Mouse (Mus musculus): ENCODE data around the gene Cd2. TPM values are rescaled to one million over a fixed set of nuclear protein-coding genes. Genes with fewer than 3 reads are reported as not detected.

Gene Cd2
- polyA plus RNA-seq, 1 experiment from 2014 or later = 0.31 TPM

GRCm38 (mm10) chr3:101268361-101268760 is 19.4 kb downstream of the Cd2 start:
- Histone ChIP-seq H3K27ac (no peak overlapping the region), H3K4me2 (no peak overlapping the region), H3K36me3 (no peaks in the 10 kb centered on the region), H3K9me3 (replicated peaks) (no peaks in the 10 kb centered on the region), H3K4me1 (replicated peaks) (no peaks in the 10 kb centered on the region), H3K9ac (no peak overlapping the region), H3K27me3 (no peaks in the 10 kb centered on the region), H3K4me3 (no peak overlapping the region)
- 85% methylated on average over 7 of the region's 7 CpGs for WGBS
- ATAC-seq (replicated peaks; ENCODE audit: insufficient number of reproducible peaks, insufficient read depth, low FRiP score, low read depth) = no peak

GRCm38 (mm10) chr3:101265561-101266091 is 22.1 kb downstream of the Cd2 start:
- H3K4me3 ChIP-seq = no peak overlapping the region
- H3K27me3 ChIP-seq = no peaks in the 10 kb centered on the region
- no peak overlapping the region for H3K9ac ChIP-seq
- no peak for ATAC-seq (replicated peaks; ENCODE audit: insufficient number of reproducible peaks, insufficient read depth, low FRiP score, low read depth)
- WGBS = 60% methylated on average over 3 of the region's 3 CpGs
- H3K27ac ChIP-seq = no peak overlapping the region
- H3K36me3 ChIP-seq = no peaks in the 10 kb centered on the region
- no peaks in the 10 kb centered on the region for H3K4me1 ChIP-seq (replicated peaks)
- H3K9me3 ChIP-seq (replicated peaks) = no peaks in the 10 kb centered on the region
- H3K4me2 ChIP-seq = no peak overlapping the region

GRCm38 (mm10) chr3:101258976-101259375 is 28.8 kb downstream of the Cd2 start:
- Histone ChIP-seq H3K36me3 (no peaks in the 10 kb centered on the region), H3K9ac (no peak overlapping the region), H3K4me1 (replicated peaks) (no peaks in the 10 kb centered on the region), H3K4me2 (no peak overlapping the region), H3K4me3 (no peak overlapping the region), H3K27ac (no peak overlapping the region), H3K9me3 (replicated peaks) (peaks cover 3% of the 10 kb centered on the region; the same call in 1 of the 2 replicates), H3K27me3 (no peaks in the 10 kb centered on the region)
- 46% methylated on average over 2 of the region's 2 CpGs for WGBS
- no peak for ATAC-seq (replicated peaks; ENCODE audit: insufficient number of reproducible peaks, insufficient read depth, low FRiP score, low read depth)

GRCm38 (mm10) chr3:101256090-101256489 is 31.6 kb downstream of the Cd2 start:
- Histone ChIP-seq H3K9ac (no peak overlapping the region), H3K4me1 (replicated peaks) (no peaks in the 10 kb centered on the region), H3K27ac (no peak overlapping the region), H3K4me2 (no peak overlapping the region), H3K4me3 (no peak overlapping the region), H3K36me3 (no peaks in the 10 kb centered on the region), H3K27me3 (no peaks in the 10 kb centered on the region), H3K9me3 (replicated peaks) (peaks cover 3% of the 10 kb centered on the region; the same call in 1 of the 2 replicates)
- no peak for ATAC-seq (replicated peaks; ENCODE audit: insufficient number of reproducible peaks, insufficient read depth, low FRiP score, low read depth)
- 76% methylated on average over 8 of the region's 8 CpGs for WGBS

- H3K27ac ChIP-seq = no peak overlapping the region
- H3K4me2 ChIP-seq = no peak overlapping the region
- no peak overlapping the region for H3K9ac ChIP-seq
- no peak overlapping the region for H3K4me3 ChIP-seq
- 70% methylated on average over 8 of the region's 8 CpGs for WGBS
- no peaks in the 10 kb centered on the region for H3K27me3 ChIP-seq
- H3K4me1 ChIP-seq (replicated peaks) = no peaks in the 10 kb centered on the region
- ATAC-seq (replicated peaks; ENCODE audit: insufficient number of reproducible peaks, insufficient read depth, low FRiP score, low read depth) = no peak
- H3K36me3 ChIP-seq = no peaks in the 10 kb centered on the region
- 0 out of 2 replicates have a peak, but pooled peaks cover 3% of the 10 kb centered on the region for H3K9me3 ChIP-seq (replicated peaks)
Measured at GRCm38 (mm10) chr3:101252141-101252540, 35.6 kb downstream of the Cd2 start.

- Histone ChIP-seq H3K27ac (no peak overlapping the region), H3K4me2 (no peak overlapping the region), H3K4me1 (replicated peaks) (no peaks in the 10 kb centered on the region), H3K36me3 (no peaks in the 10 kb centered on the region), H3K4me3 (no peak overlapping the region), H3K27me3 (no peaks in the 10 kb centered on the region), H3K9me3 (replicated peaks) (no peaks in the 10 kb centered on the region), H3K9ac (no peak overlapping the region)
- no peak for ATAC-seq (replicated peaks; ENCODE audit: insufficient number of reproducible peaks, insufficient read depth, low FRiP score, low read depth)
- WGBS = 88% methylated on average over 6 of the region's 6 CpGs
Measured at GRCm38 (mm10) chr3:101249846-101250245, 37.9 kb downstream of the Cd2 start.

GRCm38 (mm10) chr3:101245212-101245611 is 42.5 kb downstream of the Cd2 start:
- 73% methylated on average over 3 of the region's 3 CpGs for WGBS
- H3K4me3 ChIP-seq = no peak overlapping the region
- no peaks in the 10 kb centered on the region for H3K27me3 ChIP-seq
- H3K4me2 ChIP-seq = no peak overlapping the region
- no peaks in the 10 kb centered on the region for H3K4me1 ChIP-seq (replicated peaks)
- no peaks in the 10 kb centered on the region for H3K36me3 ChIP-seq
- H3K9ac ChIP-seq = no peak overlapping the region
- no peak overlapping the region for H3K27ac ChIP-seq
- no peak for ATAC-seq (replicated peaks; ENCODE audit: insufficient number of reproducible peaks, insufficient read depth, low FRiP score, low read depth)
- no peaks in the 10 kb centered on the region for H3K9me3 ChIP-seq (replicated peaks)

GRCm38 (mm10) chr3:101243002-101243401 is 44.7 kb downstream of the Cd2 start:
- Histone ChIP-seq H3K4me1 (replicated peaks) (no peaks in the 10 kb centered on the region), H3K27ac (no peak overlapping the region), H3K9ac (no peak overlapping the region), H3K27me3 (no peaks in the 10 kb centered on the region), H3K4me2 (no peak overlapping the region), H3K4me3 (no peak overlapping the region), H3K36me3 (no peaks in the 10 kb centered on the region), H3K9me3 (replicated peaks) (no peaks in the 10 kb centered on the region)
- 85% methylated on average over 2 of the region's 2 CpGs for WGBS
- ATAC-seq (replicated peaks; ENCODE audit: insufficient number of reproducible peaks, insufficient read depth, low FRiP score, low read depth) = no peak

- Histone ChIP-seq H3K36me3 (no peaks in the 10 kb centered on the region), H3K4me1 (replicated peaks) (no peaks in the 10 kb centered on the region), H3K27ac (no peak overlapping the region), H3K4me2 (no peak overlapping the region), H3K9ac (no peak overlapping the region), H3K4me3 (no peak overlapping the region), H3K9me3 (replicated peaks) (no peaks in the 10 kb centered on the region), H3K27me3 (no peaks in the 10 kb centered on the region)
- ATAC-seq (replicated peaks; ENCODE audit: insufficient number of reproducible peaks, insufficient read depth, low FRiP score, low read depth) = no peak
- WGBS = 63% methylated on average over 3 of the region's 3 CpGs
Measured at GRCm38 (mm10) chr3:101241866-101242265, 45.9 kb downstream of the Cd2 start.

GRCm38 (mm10) chr3:101240859-101241258 is 46.9 kb downstream of the Cd2 start:
- H3K27ac ChIP-seq = no peak overlapping the region
- ATAC-seq (replicated peaks; ENCODE audit: insufficient number of reproducible peaks, insufficient read depth, low FRiP score, low read depth) = no peak
- H3K9me3 ChIP-seq (replicated peaks) = no peaks in the 10 kb centered on the region
- WGBS = 73% methylated on average over 9 of the region's 9 CpGs
- H3K9ac ChIP-seq = no peak overlapping the region
- no peaks in the 10 kb centered on the region for H3K36me3 ChIP-seq
- H3K4me3 ChIP-seq = no peak overlapping the region
- no peaks in the 10 kb centered on the region for H3K4me1 ChIP-seq (replicated peaks)
- H3K4me2 ChIP-seq = no peak overlapping the region
- H3K27me3 ChIP-seq = no peaks in the 10 kb centered on the region

GRCm38 (mm10) chr3:101239236-101239635 is 48.5 kb downstream of the Cd2 start:
- 85% methylated on average over 4 of the region's 4 CpGs for WGBS
- H3K4me3 ChIP-seq = no peak overlapping the region
- no peak overlapping the region for H3K4me2 ChIP-seq
- H3K27ac ChIP-seq = no peak overlapping the region
- no peaks in the 10 kb centered on the region for H3K27me3 ChIP-seq
- ATAC-seq (replicated peaks; ENCODE audit: insufficient number of reproducible peaks, insufficient read depth, low FRiP score, low read depth) = no peak
- no peaks in the 10 kb centered on the region for H3K36me3 ChIP-seq
- H3K9me3 ChIP-seq (replicated peaks) = no peaks in the 10 kb centered on the region
- no peak overlapping the region for H3K9ac ChIP-seq
- H3K4me1 ChIP-seq (replicated peaks) = no peaks in the 10 kb centered on the region

GRCm38 (mm10) chr3:101238695-101239094 is 49.0 kb downstream of the Cd2 start:
- Histone ChIP-seq H3K9ac (no peak overlapping the region), H3K36me3 (no peaks in the 10 kb centered on the region)
- WGBS = 75% methylated on average over 6 of the region's 6 CpGs

More at GRCm38 (mm10) chr3:101238695-101239094, 49.0 kb downstream of the Cd2 start:
- Histone ChIP-seq H3K4me1 (replicated peaks) (no peaks in the 10 kb centered on the region), H3K27me3 (no peaks in the 10 kb centered on the region), H3K27ac (no peak overlapping the region), H3K4me2 (no peak overlapping the region), H3K4me3 (no peak overlapping the region), H3K9me3 (replicated peaks) (no peaks in the 10 kb centered on the region)
- no peak for ATAC-seq (replicated peaks; ENCODE audit: insufficient number of reproducible peaks, insufficient read depth, low FRiP score, low read depth)
